Mouse (Mus musculus) layer of hippocampus, adult 9-10 months (tissue): ENCODE data around the gene Actrt1.

ENCODE experiments used
- DNase-seq: peaks from one replicate; pipeline ENCODE4 v3.0.0; 2022; ENCODE audit warnings: low spot score

The Actrt1 gene

GRCm38 (mm10) chrX:46328707-46329106 is at the start of gene Actrt1:
Actrt1 (plus strand) TSS chrX:46329007.
- no peak for DNase-seq

GRCm38 (mm10) chrX:46331463-46332115 is 2.8 kb downstream of the Actrt1 start:
- no peak for DNase-seq
